Mouse (Mus musculus): Measurements from ENCODE around the gene Olfr1353. TPM values are rescaled to one million over a fixed set of nuclear protein-coding genes. Genes with fewer than 3 reads are reported as not detected.
"Not testable (repeated sequence)": the region's sequence is repeated elsewhere in the genome, so short reads cannot be mapped to it uniquely, and the experiment has no call there.

Gene Olfr1353
- polyA plus RNA-seq (2016; fragmentation: Nextera tagmentation; extraction: Ambion mirVana) = not detected in 2 replicates

DNA sequence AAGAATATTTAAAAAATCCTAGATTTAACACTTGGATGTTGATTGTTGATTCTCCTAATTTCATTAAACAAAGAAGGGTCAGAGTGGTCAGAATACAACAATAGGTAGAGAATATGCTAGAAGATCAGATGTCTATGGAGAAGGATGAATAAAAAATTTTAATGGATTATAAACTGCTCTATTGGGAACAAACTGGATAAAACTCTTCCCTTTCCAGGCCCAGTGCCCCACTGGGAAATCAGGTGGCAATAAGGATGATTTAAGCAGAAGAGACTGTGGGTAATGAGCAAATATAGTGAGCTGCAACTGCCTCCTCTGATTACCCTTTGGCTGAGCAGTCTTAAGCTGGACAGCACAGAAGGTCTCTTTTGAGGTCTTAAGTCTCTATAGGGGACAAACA is at the start of gene Olfr1353:
Gene Olfr1353, plus strand, starts transcription at position 301 of the 400 bp plus-strand sequence.
- H3K36me3 ChIP-seq (replicated peaks); H3K4me1 ChIP-seq; H3K9me3 ChIP-seq; H3K27ac ChIP-seq (replicated peaks); H3K27me3 ChIP-seq (replicated peaks; ENCODE audit: low read depth, poor library complexity, severe bottlenecking); H3K4me3 ChIP-seq; DNase-seq (ENCODE audit: low spot score): not testable (repeated sequence)

DNA sequence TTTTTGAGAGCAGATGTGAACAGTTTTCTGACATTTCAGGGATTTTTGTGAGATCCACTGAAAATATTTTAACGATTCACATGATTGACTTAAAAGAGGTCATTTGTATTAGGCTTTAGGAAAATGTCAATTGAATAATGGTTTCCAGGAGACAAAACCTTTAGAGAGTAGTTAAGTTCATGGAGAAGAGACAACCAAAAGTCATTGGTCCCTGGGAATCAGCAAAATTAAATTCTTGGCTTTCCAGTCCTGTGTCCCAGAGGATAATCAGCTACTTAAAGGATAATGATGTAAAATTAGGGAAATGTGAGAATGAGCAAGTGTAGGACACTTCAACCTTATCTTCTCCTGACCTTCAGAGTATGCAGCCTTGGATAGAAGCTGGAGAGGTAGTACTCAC is 12.8 kb upstream of the Olfr1353 start, which contains the start of gene Olfr8:
Gene Olfr8, plus strand, starts transcription at position 301 of the 400 bp plus-strand sequence.
- H3K27me3 ChIP-seq (replicated peaks; ENCODE audit: low read depth, poor library complexity, severe bottlenecking); H3K4me1 ChIP-seq; H3K4me3 ChIP-seq; H3K36me3 ChIP-seq (replicated peaks); DNase-seq (ENCODE audit: low spot score); H3K27ac ChIP-seq (replicated peaks); H3K9me3 ChIP-seq: not testable (repeated sequence)
- WGBS = 87% methylated on average over 1 of the region's 1 CpGs

DNA sequence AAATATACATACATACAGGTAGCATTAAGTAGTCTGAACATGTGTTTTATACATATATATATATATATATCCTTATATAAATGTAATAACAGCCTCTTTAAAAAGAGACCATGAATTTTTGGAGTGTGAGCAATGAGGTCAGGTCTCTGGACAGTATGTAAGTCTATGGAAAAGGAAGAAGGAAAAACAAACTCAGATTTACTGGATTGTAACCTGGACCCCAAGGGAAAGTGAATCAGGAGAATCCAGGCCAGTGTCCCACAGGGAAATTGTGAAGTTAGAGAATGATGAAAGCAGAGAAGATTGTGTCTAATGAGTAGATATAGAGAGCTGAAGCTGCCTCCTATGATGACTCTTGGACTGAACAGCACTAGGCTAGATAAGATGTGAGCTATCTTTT is 17.6 kb downstream of the Olfr1353 start, which contains the start of gene Olfr1352:
Gene Olfr1352, plus strand, starts transcription at position 301 of the 400 bp plus-strand sequence.
- Histone ChIP-seq H3K9me3 (no peaks in the 10 kb centered on the region), H3K27ac (replicated peaks) (no peak within 1 kb of the TSS), H3K4me1 (no peaks in the 10 kb centered on the region), H3K36me3 (replicated peaks) (no peaks in the 10 kb centered on the region), H3K4me3 (no peak within 1 kb of the TSS), H3K27me3 (replicated peaks; ENCODE audit: low read depth, poor library complexity, severe bottlenecking) (no peaks in the 10 kb centered on the region)
- no peak for DNase-seq (ENCODE audit: low spot score)

DNA sequence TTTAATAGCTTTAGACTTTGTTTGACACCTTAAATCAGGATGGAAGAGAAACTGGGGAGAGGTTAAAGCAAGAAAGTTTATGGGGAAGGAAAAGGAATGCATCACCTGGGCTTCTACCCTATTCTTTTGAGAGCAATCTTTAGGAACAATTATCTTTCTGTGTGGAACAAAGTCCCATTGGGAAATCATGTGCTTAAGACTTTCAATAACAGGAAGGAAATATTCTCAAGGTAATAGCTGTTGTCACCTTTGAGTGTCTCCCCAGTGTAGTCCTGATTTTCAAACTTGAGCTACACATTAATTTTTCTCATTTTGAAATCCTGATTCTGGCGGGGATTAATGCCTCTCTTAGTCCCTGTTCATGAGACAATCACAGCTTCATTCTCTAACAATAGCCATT is 49.1 kb downstream of the Olfr1353 start, which contains the start of gene Olfr1351:
Gene Olfr1351, plus strand, starts transcription at position 301 of the 400 bp plus-strand sequence.
- Histone ChIP-seq H3K27ac (replicated peaks) (no peak within 1 kb of the TSS), H3K4me3 (no peak within 1 kb of the TSS), H3K9me3 (peaks cover 5% of the 10 kb centered on the region; the same call in 1 of the 2 replicates), H3K4me1 (no peaks in the 10 kb centered on the region), H3K36me3 (replicated peaks) (no peaks in the 10 kb centered on the region), H3K27me3 (replicated peaks; ENCODE audit: low read depth, poor library complexity, severe bottlenecking) (no peaks in the 10 kb centered on the region)
- DNase-seq (ENCODE audit: low spot score) = no peak
- WGBS = 67% methylated on average over 1 of the region's 1 CpGs

Other genes with a start within 250 kb of the Olfr1353 start
- gene Casp14, start 245.0 kb upstream of the Olfr1353 start, polyA plus RNA-seq (2016; fragmentation: Nextera tagmentation; extraction: Ambion mirVana) = not detected in 2 replicates
- 0.13 and 0.16 TPM in 2 replicates for gene Ccdc105, start 210.2 kb upstream of the Olfr1353 start, polyA plus RNA-seq (2016; fragmentation: Nextera tagmentation; extraction: Ambion mirVana)
- gene Slc1a6, start 182.8 kb upstream of the Olfr1353 start, polyA plus RNA-seq (2016; fragmentation: Nextera tagmentation; extraction: Ambion mirVana) = 1.2 and 1.4 TPM in 2 replicates
- gene Olfr1356, start 111.1 kb upstream of the Olfr1353 start, polyA plus RNA-seq (2016; fragmentation: Nextera tagmentation; extraction: Ambion mirVana) = not detected in 2 replicates
- not detected in 2 replicates for gene Olfr1355, start 87.8 kb upstream of the Olfr1353 start, polyA plus RNA-seq (2016; fragmentation: Nextera tagmentation; extraction: Ambion mirVana)
- gene Olfr1354, start 50.1 kb upstream of the Olfr1353 start, polyA plus RNA-seq (2016; fragmentation: Nextera tagmentation; extraction: Ambion mirVana) = not detected in 2 replicates
- not detected in 2 replicates for gene Olfr8, start 12.7 kb upstream of the Olfr1353 start, polyA plus RNA-seq (2016; fragmentation: Nextera tagmentation; extraction: Ambion mirVana)
- not detected in 2 replicates for gene Olfr1352, start 17.7 kb downstream of the Olfr1353 start, polyA plus RNA-seq (2016; fragmentation: Nextera tagmentation; extraction: Ambion mirVana)
- not detected in 2 replicates for gene Olfr1351, start 49.2 kb downstream of the Olfr1353 start, polyA plus RNA-seq (2016; fragmentation: Nextera tagmentation; extraction: Ambion mirVana)
- not detected in 2 replicates for gene Olfr57, start 65.4 kb downstream of the Olfr1353 start, polyA plus RNA-seq (2016; fragmentation: Nextera tagmentation; extraction: Ambion mirVana)
- 29.6 and 31.0 TPM in 2 replicates for gene 2610008E11Rik, start 134.3 kb downstream of the Olfr1353 start, polyA plus RNA-seq (2016; fragmentation: Nextera tagmentation; extraction: Ambion mirVana)
- not detected in 2 replicates for gene Vmn2r80, start 185.5 kb downstream of the Olfr1353 start, polyA plus RNA-seq (2016; fragmentation: Nextera tagmentation; extraction: Ambion mirVana)

Measured in embryonic facial prominence, embryonic 10.5 days (tissue).